Mouse (Mus musculus): Measurements from ENCODE around the gene Emilin2.

DNA sequence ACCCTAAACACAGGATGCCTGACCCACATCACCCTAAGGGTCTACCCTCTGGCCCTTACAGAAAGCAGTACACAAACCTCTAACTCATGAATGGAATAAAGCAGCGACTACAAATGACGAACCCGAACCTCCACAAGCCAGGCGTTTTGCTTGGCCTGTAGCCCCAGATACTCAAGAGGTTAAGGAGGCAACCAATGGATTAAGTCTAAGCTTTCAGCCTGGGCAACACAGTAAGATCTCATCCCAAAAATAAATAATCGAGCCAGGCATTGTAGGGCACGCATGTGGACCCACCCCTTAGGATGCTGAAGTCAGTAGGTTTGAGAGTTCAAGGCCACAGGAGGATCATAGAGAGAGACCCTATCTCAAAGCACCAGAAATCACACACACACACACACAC lies 5.7 kb downstream of the Emilin2 start:
- TF ChIP-seq CTCF (IDR thresholded peaks at IDR 0.05; ENCODE audit: control insufficient read depth, insufficient read depth, insufficient replicate concordance, low read depth, low read length) (no peak), POLR2A (IDR thresholded peaks at IDR 0.05; ENCODE audit: control insufficient read depth, low read depth, low read length) (no peak)

All from testis, adult 2 months (tissue).